Mouse (Mus musculus) neural tube, embryonic 13.5 days (tissue): ENCODE measurements at regions not wholly inside any gene's neighbourhood (a gene's known extent, or its start where the extent isn't known, plus 50 kb on each side); places are given as distances from the start of the nearest gene placed in this dataset.
A peak's percentile ranks its signal among the peaks of the same experiment; 100 is the strongest.

Source experiments
- ATAC-seq: fragments of 200-750 bp; cut with Nextera tagmentation; 2 replicates; pipeline ENCODE4 v1.8.0; 2017; ENCODE audit warnings: low read depth, mild to moderate bottlenecking, moderate TSS enrichment, moderate library complexity
- H3K27ac ChIP-seq: fragments of 300-500 bp; sonication (generic); replicated peaks from 2 replicates; pipeline ENCODE4 v1.5.1; 2015; ENCODE audit warnings: moderate library complexity, mild to moderate bottlenecking, inconsistent platforms
- H3K27me3 ChIP-seq: fragments of 300-500 bp; sonication (generic); 2 replicates; pipeline ENCODE4 v1.6.1; 2015; ENCODE audit warnings: mild to moderate bottlenecking, inconsistent platforms
- H3K36me3 ChIP-seq: fragments of 300-500 bp; sonication (generic); 2 replicates; pipeline ENCODE4 v1.6.1; 2015; ENCODE audit warnings: mild to moderate bottlenecking, inconsistent platforms
- H3K4me1 ChIP-seq: fragments of 300-500 bp; sonication (generic); replicated peaks from 2 replicates; pipeline ENCODE4 v1.6.1; 2015; ENCODE audit warnings: inconsistent platforms
- H3K4me2 ChIP-seq: fragments of 300-500 bp; sonication (generic); 2 replicates; pipeline ENCODE4 v1.6.1; 2015; ENCODE audit warnings: inconsistent platforms, mild to moderate bottlenecking, moderate library complexity
- H3K4me3 ChIP-seq: fragments of 300-500 bp; sonication (generic); 2 replicates; pipeline ENCODE4 v1.5.1; 2015; ENCODE audit warnings: mild to moderate bottlenecking, inconsistent platforms
- H3K9ac ChIP-seq: fragments of 300-500 bp; sonication (generic); 2 replicates; pipeline ENCODE4 v1.6.1; 2015; ENCODE audit warnings: moderate library complexity, mild to moderate bottlenecking, inconsistent platforms
- H3K9me3 ChIP-seq: fragments of 300-500 bp; sonication (generic); 2 replicates; pipeline ENCODE4 v1.6.1; 2016; ENCODE audit warnings: inconsistent platforms
- WGBS: fragments of 180-500 bp; shearing (Covaris S2); methylation state at CpG from one replicate; pipeline ENCODE4 v1.1.7; 2015; 5-methylcytosine and 5-hydroxymethylcytosine counted together

GRCm38 (mm10) chr5:118390691-118391373, 145.8 kb downstream of the 2410131K14Rik start:
- Histone ChIP-seq H3K27ac (no peak overlapping the region), H3K4me3 (no peak overlapping the region), H3K4me1 (peaks cover under 1% of the 10 kb centered on the region), H3K27me3 (0 out of 2 replicates have a peak, but pooled peaks cover 3% of the 10 kb centered on the region), H3K4me2 (no peak overlapping the region), H3K9me3 (no peaks in the 10 kb centered on the region; the same call in 1 of the 2 replicates), H3K9ac (no peak overlapping the region), H3K36me3 (no peaks in the 10 kb centered on the region)
- WGBS, result 53% methylated on average over 7 of the region's 7 CpGs
- no peak for ATAC-seq

GRCm38 (mm10) chr5:118392932-118393487, 148.0 kb downstream of the 2410131K14Rik start:
- ATAC-seq, result no peak
- Histone ChIP-seq H3K4me1 (peaks cover 11% of the 10 kb centered on the region), H3K4me3 (no peak overlapping the region), H3K27me3 (0 out of 2 replicates have a peak, but pooled peaks cover 3% of the 10 kb centered on the region), H3K9me3 (no peaks in the 10 kb centered on the region; the same call in 1 of the 2 replicates), H3K36me3 (no peaks in the 10 kb centered on the region), H3K4me2 (no peak overlapping the region), H3K9ac (no peak overlapping the region), H3K27ac (no peak overlapping the region)
- WGBS, result 88% methylated on average over 8 of the region's 8 CpGs

- Histone ChIP-seq H3K9ac (no peak overlapping the region), H3K4me1 (peaks cover 16% of the 10 kb centered on the region), H3K36me3 (no peaks in the 10 kb centered on the region), H3K27me3 (0 out of 2 replicates have a peak, but pooled peaks cover 3% of the 10 kb centered on the region), H3K4me2 (no peak overlapping the region), H3K9me3 (no peaks in the 10 kb centered on the region; the same call in 1 of the 2 replicates), H3K4me3 (no peak overlapping the region), H3K27ac (no peak overlapping the region)
- WGBS, result 52% methylated on average over 5 of the region's 5 CpGs
- ATAC-seq, result no peak
These were observed 149.0 kb downstream of the 2410131K14Rik start for GRCm38 (mm10) chr5:118394051-118394450.

- no peaks in the 10 kb centered on the region for H3K36me3 ChIP-seq
- 0 out of 2 replicates have a peak overlapping the region, but pooled peaks have one; percentile 23 for H3K27ac ChIP-seq
- H3K4me2 ChIP-seq, result peak overlapping the region; percentile 45
- H3K9me3 ChIP-seq, result no peaks in the 10 kb centered on the region
- 6% methylated on average over 28 of the region's 28 CpGs for WGBS
- no peak overlapping the region for H3K9ac ChIP-seq
- H3K27me3 ChIP-seq, result 0 out of 2 replicates have a peak, but pooled peaks cover 3% of the 10 kb centered on the region
- peaks cover 21% of the 10 kb centered on the region for H3K4me1 ChIP-seq
- no peak overlapping the region for H3K4me3 ChIP-seq
- peak; percentile 76 for ATAC-seq
These were observed 151.1 kb downstream of the 2410131K14Rik start for GRCm38 (mm10) chr5:118396004-118396725.

- no peak overlapping the region for H3K27ac ChIP-seq
- H3K4me2 ChIP-seq, result no peak overlapping the region
- no peaks in the 10 kb centered on the region for H3K27me3 ChIP-seq
- H3K9ac ChIP-seq, result no peak overlapping the region
- H3K9me3 ChIP-seq, result no peaks in the 10 kb centered on the region
- H3K4me1 ChIP-seq, result peaks cover 22% of the 10 kb centered on the region
- no peak for ATAC-seq
- no peak overlapping the region for H3K4me3 ChIP-seq
- 43% methylated on average over 10 of the region's 10 CpGs for WGBS
- H3K36me3 ChIP-seq, result no peaks in the 10 kb centered on the region
These were observed 155.9 kb downstream of the 2410131K14Rik start for GRCm38 (mm10) chr5:118400926-118401325.

- ATAC-seq, result no peak
- Histone ChIP-seq H3K9ac (no peak overlapping the region), H3K4me1 (peaks cover 28% of the 10 kb centered on the region), H3K9me3 (no peaks in the 10 kb centered on the region), H3K36me3 (no peaks in the 10 kb centered on the region), H3K4me3 (no peak overlapping the region), H3K27me3 (no peaks in the 10 kb centered on the region), H3K4me2 (no peak overlapping the region), H3K27ac (no peak overlapping the region)
- 76% methylated on average over 7 of the region's 7 CpGs for WGBS
These were observed 156.1 kb upstream of the Med13l start for GRCm38 (mm10) chr5:118404398-118404797.

GRCm38 (mm10) chr5:118405421-118405820, 155.1 kb upstream of the Med13l start:
- Histone ChIP-seq H3K27ac (no peak overlapping the region), H3K36me3 (no peaks in the 10 kb centered on the region), H3K9ac (no peak overlapping the region), H3K4me2 (no peak overlapping the region), H3K4me3 (no peak overlapping the region), H3K4me1 (peaks cover 35% of the 10 kb centered on the region), H3K9me3 (no peaks in the 10 kb centered on the region), H3K27me3 (no peaks in the 10 kb centered on the region)
- 88% methylated on average over 3 of the region's 3 CpGs for WGBS
- no peak for ATAC-seq

GRCm38 (mm10) chr5:118407451-118407850, 153.0 kb upstream of the Med13l start:
- no peaks in the 10 kb centered on the region for H3K9me3 ChIP-seq
- no peak overlapping the region for H3K4me2 ChIP-seq
- H3K9ac ChIP-seq, result 0 out of 2 replicates have a peak overlapping the region, but pooled peaks have one; percentile 26
- H3K27ac ChIP-seq, result peak overlapping the region; percentile 74
- no peak overlapping the region for H3K4me3 ChIP-seq
- H3K27me3 ChIP-seq, result no peaks in the 10 kb centered on the region
- H3K4me1 ChIP-seq, result peaks cover 27% of the 10 kb centered on the region
- no peak for ATAC-seq
- 34% methylated on average over 11 of the region's 11 CpGs for WGBS
- no peaks in the 10 kb centered on the region for H3K36me3 ChIP-seq

- no peak for ATAC-seq
- Histone ChIP-seq H3K9ac (0 out of 2 replicates have a peak overlapping the region, but pooled peaks have one; percentile 26), H3K9me3 (no peaks in the 10 kb centered on the region), H3K4me2 (no peak overlapping the region), H3K36me3 (no peaks in the 10 kb centered on the region), H3K27me3 (no peaks in the 10 kb centered on the region), H3K4me3 (no peak overlapping the region), H3K4me1 (peaks cover 27% of the 10 kb centered on the region), H3K27ac (peak overlapping the region; percentile 74)
- 53% methylated on average over 3 of the region's 3 CpGs for WGBS
These were observed 152.5 kb upstream of the Med13l start for GRCm38 (mm10) chr5:118407973-118408372.

- 85% methylated on average over 8 of the region's 8 CpGs for WGBS
- Histone ChIP-seq H3K4me3 (no peak overlapping the region), H3K36me3 (no peaks in the 10 kb centered on the region), H3K4me1 (peaks cover 32% of the 10 kb centered on the region), H3K4me2 (no peak overlapping the region), H3K9me3 (no peaks in the 10 kb centered on the region), H3K27me3 (no peaks in the 10 kb centered on the region), H3K27ac (no peak overlapping the region), H3K9ac (no peak overlapping the region)
- no peak for ATAC-seq
These were observed 151.7 kb upstream of the Med13l start for GRCm38 (mm10) chr5:118408826-118409225.

GRCm38 (mm10) chr5:118413428-118414282, 146.8 kb upstream of the Med13l start:
- Histone ChIP-seq H3K4me2 (peak overlapping the region; percentile 27; the same call in 1 of the 2 replicates), H3K27ac (no peak overlapping the region), H3K36me3 (no peaks in the 10 kb centered on the region), H3K4me3 (no peak overlapping the region), H3K9me3 (no peaks in the 10 kb centered on the region), H3K27me3 (no peaks in the 10 kb centered on the region), H3K9ac (no peak overlapping the region), H3K4me1 (peaks cover 22% of the 10 kb centered on the region)
- peak; percentile 96 for ATAC-seq
- WGBS, result 57% methylated on average over 13 of the region's 13 CpGs
